Mouse (Mus musculus): ENCODE results near the gene Epx.
"Not testable (repeated sequence)": the region's sequence is repeated elsewhere in the genome, so short reads cannot be mapped to it uniquely, and the experiment has no call there.

Epx gene

GRCm38 (mm10) chr11:87875436-87875835 lies at the start of gene Epx:
Gene Epx (minus strand): TSS chr11:87875536.
- no peak for DNase-seq (ENCODE audit: low read depth, low spot score)

DNA sequence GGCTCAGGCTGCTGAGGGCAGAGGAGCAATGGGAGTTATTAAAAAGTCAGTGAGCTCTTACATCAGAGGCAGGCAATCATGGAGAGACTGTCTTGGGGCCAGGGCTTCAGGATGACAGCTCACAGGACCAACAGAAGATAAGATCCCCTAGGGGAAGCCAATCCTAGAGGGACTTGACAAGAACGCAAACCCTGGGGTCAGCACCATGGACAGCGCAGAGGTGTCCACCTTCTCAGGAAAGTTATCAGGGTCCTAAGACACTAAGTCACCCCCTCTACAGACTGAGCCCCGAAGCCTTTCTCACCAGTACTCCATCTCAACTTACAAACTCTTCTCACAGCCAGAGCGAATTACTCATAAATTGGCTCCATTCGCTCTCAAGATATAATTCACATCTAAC lies 45.6 kb upstream of the Epx start, which contains the start of gene Olfr464:
Gene Olfr464 (minus strand): TSS at position 2 of the 400 bp plus-strand sequence.
- DNase-seq (ENCODE audit: low read depth, low spot score), result peak; percentile 77

DNA sequence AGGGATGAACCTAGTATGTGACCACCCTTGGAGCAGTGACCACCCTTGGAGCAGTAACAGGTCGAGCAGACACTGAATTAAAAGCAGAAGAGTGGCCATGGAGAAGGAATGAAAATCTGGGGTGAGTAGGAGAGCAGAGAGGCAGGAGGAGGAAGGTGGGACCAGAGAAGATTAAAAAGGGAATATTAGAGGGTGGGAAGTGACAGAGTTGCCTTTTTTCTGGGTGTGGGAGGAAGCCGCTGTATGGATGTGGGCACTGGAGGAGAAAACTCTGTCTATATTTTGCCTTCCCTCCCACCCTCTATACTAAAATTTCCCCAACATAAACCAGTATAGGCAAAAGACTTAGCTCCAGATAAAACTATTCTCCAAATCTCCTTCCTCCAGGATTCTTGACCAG lies 45.0 kb upstream of the Epx start:
- no peak for DNase-seq (ENCODE audit: low read depth, low spot score)

- DNase-seq (ENCODE audit: low read depth, low spot score), result no peak
These were observed 40.7 kb upstream of the Epx start for GRCm38 (mm10) chr11:87916005-87916404.

- DNase-seq (ENCODE audit: low read depth, low spot score), result no peak
These were observed 29.0 kb upstream of the Epx start for GRCm38 (mm10) chr11:87904331-87904730.

GRCm38 (mm10) chr11:87897287-87897686 lies 22.0 kb upstream of the Epx start, which contains the start of gene Olfr463:
Gene Olfr463 (minus strand): TSS chr11:87897387.
- DNase-seq (ENCODE audit: low read depth, low spot score), result no peak

DNA sequence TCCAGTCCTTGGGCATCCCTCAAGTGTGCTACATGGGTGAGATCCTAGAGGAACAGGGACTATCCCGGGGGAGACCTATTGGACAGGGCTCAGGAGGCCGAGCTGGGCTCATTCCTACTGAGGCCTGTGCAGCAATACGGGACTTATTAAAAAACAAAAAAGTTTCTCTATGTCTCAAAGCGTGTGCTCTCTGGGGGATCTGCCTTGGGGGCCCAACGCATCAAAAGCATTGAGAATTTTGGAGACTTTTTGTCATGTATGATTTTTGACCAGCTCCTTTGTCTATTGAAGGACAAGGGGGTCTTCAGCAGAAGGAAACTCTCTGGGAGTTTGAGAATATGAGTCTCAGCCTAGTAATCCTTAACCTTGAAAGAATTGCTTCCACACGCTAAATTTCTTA lies 16.8 kb upstream of the Epx start, which contains the start of gene Olfr462:
Gene Olfr462 (minus strand): TSS at position 101 of the 400 bp plus-strand sequence.
- no peak for DNase-seq (ENCODE audit: low read depth, low spot score)

- DNase-seq (ENCODE audit: low read depth, low spot score), result no peak
These were observed 9.5 kb upstream of the Epx start for GRCm38 (mm10) chr11:87884856-87885255.

DNA sequence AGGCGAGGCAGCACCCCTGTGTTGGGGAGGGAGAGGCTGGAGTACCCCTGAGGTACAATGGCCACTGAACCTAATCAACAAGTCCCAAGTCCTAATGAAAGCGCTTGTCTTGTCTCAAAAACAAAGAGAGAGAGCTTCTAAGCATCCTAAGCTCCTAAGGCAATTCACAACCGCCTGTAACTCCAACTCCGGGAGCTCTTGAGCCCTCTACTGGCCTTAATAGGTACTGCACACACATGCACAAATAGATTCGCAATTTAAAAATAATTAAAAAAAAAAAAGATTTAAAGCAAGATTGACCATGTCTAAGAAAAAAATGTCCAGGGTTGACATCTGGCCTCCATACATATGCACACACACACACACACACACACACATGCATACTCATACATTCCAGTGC lies 8.2 kb upstream of the Epx start:
- DNase-seq (ENCODE audit: low read depth, low spot score), result peak; percentile 41

- DNase-seq (ENCODE audit: low read depth, low spot score), result no peak
These were observed 6.4 kb upstream of the Epx start for GRCm38 (mm10) chr11:87881714-87882113.

GRCm38 (mm10) chr11:87879826-87880225 lies 4.5 kb upstream of the Epx start:
- no peak for DNase-seq (ENCODE audit: low read depth, low spot score)

GRCm38 (mm10) chr11:87871766-87872165 lies 3.6 kb downstream of the Epx start:
- DNase-seq (ENCODE audit: low read depth, low spot score), result no peak

GRCm38 (mm10) chr11:87870096-87870495 lies 5.2 kb downstream of the Epx start:
- DNase-seq (ENCODE audit: low read depth, low spot score), result no peak

DNA sequence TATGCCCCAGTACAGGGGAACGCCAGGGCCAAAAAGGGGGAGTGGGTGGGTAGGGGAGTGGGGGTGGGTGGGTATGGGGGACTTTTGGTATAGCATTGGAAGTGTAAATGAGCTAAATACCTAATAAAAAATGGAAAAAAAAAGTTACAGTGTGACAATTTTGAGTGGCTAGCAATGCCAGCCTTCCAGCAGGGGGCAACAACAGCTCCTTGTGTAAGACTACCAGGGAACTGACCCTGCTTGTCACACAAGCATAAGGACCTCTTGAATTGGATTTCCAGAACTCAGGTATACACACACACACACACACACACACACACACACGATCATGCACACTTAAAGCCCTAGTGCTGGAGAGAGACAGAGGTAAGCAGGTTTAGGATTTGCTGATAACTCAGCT lies 8.4 kb downstream of the Epx start:
- not testable (repeated sequence) for DNase-seq (ENCODE audit: low read depth, low spot score)

GRCm38 (mm10) chr11:87862805-87863204 lies 12.5 kb downstream of the Epx start:
- no peak for DNase-seq (ENCODE audit: low read depth, low spot score)

GRCm38 (mm10) chr11:87860426-87860825 lies 14.9 kb downstream of the Epx start:
- DNase-seq (ENCODE audit: low read depth, low spot score), result no peak

- no peak for DNase-seq (ENCODE audit: low read depth, low spot score)
These were observed 16.1 kb downstream of the Epx start for GRCm38 (mm10) chr11:87859273-87859672.

DNA sequence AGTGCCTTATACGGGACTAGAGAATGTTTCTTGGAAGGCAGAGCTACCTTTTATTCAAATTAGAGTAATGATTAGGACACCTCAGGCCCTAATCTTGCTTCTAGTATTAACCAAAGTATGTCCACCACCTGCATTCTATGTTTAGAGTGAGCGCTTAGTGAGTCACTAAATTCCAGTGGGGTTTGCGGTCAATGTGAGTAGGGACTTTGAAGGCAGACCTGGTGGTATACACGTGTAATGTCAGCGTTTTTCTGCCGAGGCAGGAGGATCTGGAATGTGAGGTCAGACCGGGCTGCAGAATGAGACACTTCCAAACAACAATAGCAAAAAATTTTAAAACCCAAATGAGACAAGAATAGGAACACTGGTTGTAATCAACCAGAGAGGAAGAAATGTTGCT lies 20.8 kb downstream of the Epx start:
- DNase-seq (ENCODE audit: low read depth, low spot score), result no peak

DNA sequence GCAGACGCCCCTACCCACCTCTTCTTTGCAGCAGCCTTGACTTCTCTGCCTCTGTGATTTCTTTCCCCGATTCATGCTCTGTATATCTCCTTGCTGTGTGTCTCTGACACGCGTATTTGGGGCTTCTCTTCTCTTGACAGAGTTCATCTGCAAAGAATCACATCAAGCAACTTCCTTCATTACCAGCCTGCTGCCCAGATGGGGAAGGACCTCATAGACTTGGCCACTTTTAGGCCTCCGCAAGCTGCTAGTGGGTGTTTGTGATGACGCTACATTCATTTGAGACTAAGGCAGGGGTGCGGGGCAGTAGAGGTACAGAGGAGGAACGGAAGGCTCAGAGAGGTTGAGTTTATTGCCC lies 21.8 kb downstream of the Epx start:
- peak; percentile 6 for DNase-seq (ENCODE audit: low read depth, low spot score)

GRCm38 (mm10) chr11:87852690-87853596 lies 22.4 kb downstream of the Epx start, which contains the start of gene Mks1:
Gene Mks1 (plus strand): TSS chr11:87853215.
- peak; percentile 96 for DNase-seq (ENCODE audit: low read depth, low spot score)

DNA sequence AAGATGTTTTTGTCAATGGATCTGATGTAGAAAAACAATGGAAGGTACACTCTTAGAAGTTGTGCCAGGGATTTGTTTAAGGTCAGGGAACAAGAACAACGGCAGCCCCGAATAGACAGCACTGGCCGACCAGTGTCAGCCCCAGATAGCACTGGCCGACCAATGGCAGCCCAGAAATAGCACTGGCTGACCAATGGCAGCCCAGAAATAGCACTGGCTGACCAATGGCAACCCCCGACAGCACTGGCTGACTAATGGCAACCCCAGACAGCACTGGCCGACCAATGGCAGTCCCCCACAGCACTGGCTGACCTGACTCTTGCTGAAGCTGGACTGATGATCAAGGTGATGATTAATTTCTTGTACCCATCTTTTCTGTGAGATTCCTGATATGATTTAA lies 27.5 kb downstream of the Epx start:
- DNase-seq (ENCODE audit: low read depth, low spot score), result no peak

- no peak for DNase-seq (ENCODE audit: low read depth, low spot score)
These were observed 28.3 kb downstream of the Epx start for GRCm38 (mm10) chr11:87846968-87847600.

GRCm38 (mm10) chr11:87841436-87841835 lies 33.9 kb downstream of the Epx start:
- no peak for DNase-seq (ENCODE audit: low read depth, low spot score)
